Mouse (Mus musculus) cortical plate, adult 2 months (tissue): ENCODE results near the gene Erf.

Source experiments
- CTCF ChIP-seq: fragments of 200-500 bp; IDR thresholded peaks from 2 replicates; pipeline ENCODE4 v1.5.1; 2011; ENCODE audit warnings: mild to moderate bottlenecking, control low read depth, low read length; ENCODE audit not compliant: insufficient read depth; ENCODE audit errors: extremely low read depth
- POLR2A ChIP-seq: fragments of 200-500 bp; IDR thresholded peaks from 2 replicates; pipeline ENCODE4 v1.6.1; 2011; ENCODE audit warnings: mild to moderate bottlenecking, low read length, control low read depth; ENCODE audit not compliant: insufficient read depth; ENCODE audit errors: extremely low read depth

- TF ChIP-seq CTCF = no peak
- TF ChIP-seq POLR2A = no peak
Measured at GRCm38 (mm10) chr7:25270652-25271633, 20.4 kb upstream of the Erf start.
